Mouse (Mus musculus): Measurements from ENCODE around the gene Mgarp. TPM values are rescaled to one million over a fixed set of nuclear protein-coding genes. Genes with fewer than 3 reads are reported as not detected.

Mgarp gene
- total RNA-seq, 1 experiment = 12.5 TPM

DNA sequence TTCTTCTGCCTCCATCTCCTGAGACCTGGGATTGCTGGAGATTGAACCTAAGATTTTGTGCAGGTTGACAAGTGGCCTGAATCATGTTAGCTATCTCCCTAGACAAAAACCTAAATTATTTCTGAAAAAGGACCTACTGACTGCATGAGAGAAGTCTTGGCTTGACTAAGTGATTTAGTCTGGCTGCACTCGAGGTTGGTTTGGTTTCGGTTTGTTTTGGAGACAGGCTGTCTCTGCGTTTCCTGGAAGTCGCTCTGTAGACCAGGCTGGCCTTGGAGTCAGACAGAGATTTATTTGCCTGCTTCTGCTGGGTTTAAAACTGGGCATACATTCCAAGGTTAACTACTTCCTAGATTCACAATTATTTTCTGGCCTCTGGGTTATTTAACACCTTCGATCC, 23.7 kb downstream of the Mgarp start:
- Histone ChIP-seq H3K9me3 (ENCODE audit: control insufficient read depth, insufficient read depth, low read depth, low read length) (no peaks in the 10 kb centered on the region), H3K4me1 (ENCODE audit: control insufficient read depth in 2 of 2, insufficient read depth in 2 of 2, low read length in 2 of 2, poor library complexity in 1 of 2) (no peaks in the 10 kb centered on the region), H3K36me3 (ENCODE audit: control insufficient read depth, insufficient read depth, low read length, poor library complexity, severe bottlenecking) (no peaks in the 10 kb centered on the region), H3K27ac (ENCODE audit: insufficient read depth, low read depth, low read length, poor library complexity, severe bottlenecking) (no peak overlapping the region), H3K9ac (ENCODE audit: insufficient read depth, low read depth, low read length, poor library complexity, severe bottlenecking) (no peak overlapping the region), H3K4me3 (ENCODE audit: insufficient read depth in 1 of 2, low read depth in 1 of 2, low read length in 2 of 2, poor library complexity in 1 of 2, severe bottlenecking in 1 of 2) (no peak overlapping the region)
- in situ Hi-C loops (cut with MboI; ENCODE audit: low sequenced_read_pairs in 2 of 2, unreplicated experiment in 2 of 2) = no loop called here
- DNase-seq (ENCODE audit: low read depth, low spot score) = no peak
- TF ChIP-seq ZC3H11A (IDR thresholded peaks at IDR 0.05; ENCODE audit: borderline replicate concordance, low read depth, low read length) (no peak), HCFC1 (IDR thresholded peaks at IDR 0.05; ENCODE audit: borderline replicate concordance, insufficient read depth, low read length) (no peak), MAFK (IDR thresholded peaks at IDR 0.05; ENCODE audit: insufficient read depth, low read depth, low read length) (no peak), ZNF384 (IDR thresholded peaks at IDR 0.05; ENCODE audit: low read depth, low read length) (no peak), CHD2 (IDR thresholded peaks at IDR 0.05; ENCODE audit: low read depth, low read length) (no peak)

DNA sequence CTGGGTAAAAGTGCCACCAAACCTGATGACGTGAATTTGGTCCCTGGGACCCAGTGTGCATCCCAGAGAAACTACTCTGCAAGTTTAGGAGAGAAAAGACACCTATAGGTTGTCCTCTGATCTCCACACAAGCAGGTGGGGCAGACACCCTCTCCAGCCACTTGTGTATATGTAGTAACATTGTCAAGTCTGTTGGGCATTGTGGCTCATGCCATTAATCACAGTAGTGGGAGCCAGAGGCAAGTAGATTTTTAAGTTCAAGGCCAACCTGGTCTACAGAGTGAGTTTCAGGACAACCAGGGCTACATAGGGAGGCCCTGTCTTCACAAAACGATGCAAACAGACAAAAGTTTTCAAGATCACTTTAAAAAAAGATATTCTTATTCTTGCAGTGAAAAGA, 24.7 kb downstream of the Mgarp start:
- TF ChIP-seq MAFK (IDR thresholded peaks at IDR 0.05; ENCODE audit: insufficient read depth, low read depth, low read length) = no peak
- no peak for TF ChIP-seq ZC3H11A (IDR thresholded peaks at IDR 0.05; ENCODE audit: borderline replicate concordance, low read depth, low read length)
- no peak for TF ChIP-seq CHD2 (IDR thresholded peaks at IDR 0.05; ENCODE audit: low read depth, low read length)
- Histone ChIP-seq H3K36me3 (ENCODE audit: control insufficient read depth, insufficient read depth, low read length, poor library complexity, severe bottlenecking) (no peaks in the 10 kb centered on the region), H3K9ac (ENCODE audit: insufficient read depth, low read depth, low read length, poor library complexity, severe bottlenecking) (no peak overlapping the region), H3K4me1 (ENCODE audit: control insufficient read depth in 2 of 2, insufficient read depth in 2 of 2, low read length in 2 of 2, poor library complexity in 1 of 2) (no peaks in the 10 kb centered on the region), H3K4me3 (ENCODE audit: insufficient read depth in 1 of 2, low read depth in 1 of 2, low read length in 2 of 2, poor library complexity in 1 of 2, severe bottlenecking in 1 of 2) (no peak overlapping the region), H3K9me3 (ENCODE audit: control insufficient read depth, insufficient read depth, low read depth, low read length) (no peaks in the 10 kb centered on the region), H3K27ac (ENCODE audit: insufficient read depth, low read depth, low read length, poor library complexity, severe bottlenecking) (no peak overlapping the region)
- DNase-seq (ENCODE audit: low read depth, low spot score) = no peak
- in situ Hi-C loops (cut with MboI; ENCODE audit: low sequenced_read_pairs in 2 of 2, unreplicated experiment in 2 of 2) = no loop called here

DNA sequence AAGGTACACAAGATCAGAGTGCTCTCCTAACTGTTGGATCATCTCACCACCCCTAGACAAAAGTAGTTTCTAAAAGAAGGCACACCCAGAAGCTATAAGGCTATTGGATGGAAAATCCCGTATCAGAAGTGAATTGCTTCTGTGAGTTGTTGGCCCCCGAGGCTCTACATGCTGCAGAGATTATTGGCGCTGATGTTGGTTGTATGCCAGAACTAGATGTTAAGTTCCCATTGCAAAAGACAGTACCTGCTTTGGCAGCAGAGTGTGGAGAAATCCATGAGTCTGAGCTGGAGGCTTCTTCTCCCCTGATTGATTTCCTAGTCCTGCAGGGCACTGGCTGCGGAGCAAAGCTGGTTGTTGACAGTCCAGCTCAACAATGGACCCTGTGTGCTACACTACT, 28.5 kb downstream of the Mgarp start:
- no peak for TF ChIP-seq ZC3H11A (IDR thresholded peaks at IDR 0.05; ENCODE audit: borderline replicate concordance, low read depth, low read length)
- no peaks in the 10 kb centered on the region for H3K36me3 ChIP-seq (ENCODE audit: control insufficient read depth, insufficient read depth, low read length, poor library complexity, severe bottlenecking)
- in situ Hi-C loops (cut with MboI; ENCODE audit: low sequenced_read_pairs in 2 of 2, unreplicated experiment in 2 of 2) = no loop called here
- H3K9me3 ChIP-seq (ENCODE audit: control insufficient read depth, insufficient read depth, low read depth, low read length) = no peaks in the 10 kb centered on the region
- H3K9ac ChIP-seq (ENCODE audit: insufficient read depth, low read depth, low read length, poor library complexity, severe bottlenecking) = no peak overlapping the region
- H3K4me3 ChIP-seq (ENCODE audit: insufficient read depth in 1 of 2, low read depth in 1 of 2, low read length in 2 of 2, poor library complexity in 1 of 2, severe bottlenecking in 1 of 2) = no peak overlapping the region
- no peak for DNase-seq (ENCODE audit: low read depth, low spot score)
- H3K27ac ChIP-seq (ENCODE audit: insufficient read depth, low read depth, low read length, poor library complexity, severe bottlenecking) = no peak overlapping the region
- no peaks in the 10 kb centered on the region for H3K4me1 ChIP-seq (ENCODE audit: control insufficient read depth in 2 of 2, insufficient read depth in 2 of 2, low read length in 2 of 2, poor library complexity in 1 of 2)

DNA sequence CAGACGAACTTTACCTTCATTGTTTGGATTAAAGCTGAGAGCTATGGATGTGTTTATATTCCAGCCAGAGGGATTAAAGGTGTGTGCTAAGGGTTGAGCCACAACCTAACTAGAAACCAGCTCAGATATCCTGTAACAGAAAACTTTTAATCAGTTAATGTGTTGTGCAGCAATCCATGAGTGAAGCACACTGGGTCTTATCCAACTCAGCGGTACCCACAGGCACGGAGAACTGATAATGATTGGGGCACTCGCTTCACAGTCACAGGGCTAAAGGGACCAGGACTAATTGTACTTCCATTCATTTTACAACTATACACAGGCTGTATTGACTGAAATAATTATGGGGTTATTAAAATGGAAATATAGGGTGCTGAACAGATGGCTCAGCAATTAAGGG, 29.6 kb downstream of the Mgarp start:
- in situ Hi-C loops (cut with MboI; ENCODE audit: low sequenced_read_pairs in 2 of 2, unreplicated experiment in 2 of 2) = no loop called here
- H3K36me3 ChIP-seq (ENCODE audit: control insufficient read depth, insufficient read depth, low read length, poor library complexity, severe bottlenecking) = no peaks in the 10 kb centered on the region
- DNase-seq (ENCODE audit: low read depth, low spot score) = no peak
- TF ChIP-seq ZNF384 (IDR thresholded peaks at IDR 0.05; ENCODE audit: low read depth, low read length) (no peak), ZC3H11A (IDR thresholded peaks at IDR 0.05; ENCODE audit: borderline replicate concordance, low read depth, low read length) (no peak), HCFC1 (IDR thresholded peaks at IDR 0.05; ENCODE audit: borderline replicate concordance, insufficient read depth, low read length) (no peak), CHD2 (IDR thresholded peaks at IDR 0.05; ENCODE audit: low read depth, low read length) (no peak), MAFK (IDR thresholded peaks at IDR 0.05; ENCODE audit: insufficient read depth, low read depth, low read length) (no peak)
- H3K4me3 ChIP-seq (ENCODE audit: insufficient read depth in 1 of 2, low read depth in 1 of 2, low read length in 2 of 2, poor library complexity in 1 of 2, severe bottlenecking in 1 of 2) = no peak overlapping the region
- H3K9me3 ChIP-seq (ENCODE audit: control insufficient read depth, insufficient read depth, low read depth, low read length) = no peaks in the 10 kb centered on the region
- no peaks in the 10 kb centered on the region for H3K4me1 ChIP-seq (ENCODE audit: control insufficient read depth in 2 of 2, insufficient read depth in 2 of 2, low read length in 2 of 2, poor library complexity in 1 of 2)
- no peak overlapping the region for H3K27ac ChIP-seq (ENCODE audit: insufficient read depth, low read depth, low read length, poor library complexity, severe bottlenecking)
- H3K9ac ChIP-seq (ENCODE audit: insufficient read depth, low read depth, low read length, poor library complexity, severe bottlenecking) = no peak overlapping the region

GRCm38 (mm10) chr3:51365517-51365882, 31.0 kb downstream of the Mgarp start:
- in situ Hi-C loops (cut with MboI; ENCODE audit: low sequenced_read_pairs in 2 of 2, unreplicated experiment in 2 of 2) = no loop called here
- Histone ChIP-seq H3K4me3 (ENCODE audit: insufficient read depth in 1 of 2, low read depth in 1 of 2, low read length in 2 of 2, poor library complexity in 1 of 2, severe bottlenecking in 1 of 2) (peak overlapping the region in 1 of 2 experiments; percentile 51; a peak in 2 of 4 replicates), H3K4me1 (ENCODE audit: control insufficient read depth in 2 of 2, insufficient read depth in 2 of 2, low read length in 2 of 2, poor library complexity in 1 of 2) (peaks cover 0 to 7% of the 10 kb centered on the region in 2 experiments; a peak in 1 of 4 replicates), H3K9me3 (ENCODE audit: control insufficient read depth, insufficient read depth, low read depth, low read length) (no peaks in the 10 kb centered on the region), H3K36me3 (ENCODE audit: control insufficient read depth, insufficient read depth, low read length, poor library complexity, severe bottlenecking) (no peaks in the 10 kb centered on the region), H3K9ac (ENCODE audit: insufficient read depth, low read depth, low read length, poor library complexity, severe bottlenecking) (no peak overlapping the region), H3K27ac (ENCODE audit: insufficient read depth, low read depth, low read length, poor library complexity, severe bottlenecking) (no peak overlapping the region)
- no peak for TF ChIP-seq HCFC1 (IDR thresholded peaks at IDR 0.05; ENCODE audit: borderline replicate concordance, insufficient read depth, low read length)
- TF ChIP-seq ZNF384 (IDR thresholded peaks at IDR 0.05; ENCODE audit: low read depth, low read length) = no peak
- TF ChIP-seq CHD2 (IDR thresholded peaks at IDR 0.05; ENCODE audit: low read depth, low read length) = no peak
- no peak for TF ChIP-seq MAFK (IDR thresholded peaks at IDR 0.05; ENCODE audit: insufficient read depth, low read depth, low read length)
- TF ChIP-seq ZC3H11A (IDR thresholded peaks at IDR 0.05; ENCODE audit: borderline replicate concordance, low read depth, low read length) = no peak
- no peak for DNase-seq (ENCODE audit: low read depth, low spot score)

All from ES-E14 (cell line).